Mouse (Mus musculus): ENCODE results near the gene Gm9747. TPM values are rescaled to one million over a fixed set of nuclear protein-coding genes. Genes with fewer than 3 reads are reported as not detected.

Gm9747 gene
- polyA plus RNA-seq (2015; fragmentation: Nextera tagmentation; extraction: Ambion mirVana), result 5.6 and 7.5 TPM in 2 replicates

GRCm38 (mm10) chr1:82232812-82233211, at the start of gene Gm9747:
Gm9747 (plus strand) TSS chr1:82233112.

Other genes starting within 250 kb of the Gm9747 start
- 1.9 and 2.8 TPM in 2 replicates for gene Irs1, start 58.3 kb downstream of the Gm9747 start, polyA plus RNA-seq (2015; fragmentation: Nextera tagmentation; extraction: Ambion mirVana)
- gene Rhbdd1, start 83.3 kb downstream of the Gm9747 start, polyA plus RNA-seq (2015; fragmentation: Nextera tagmentation; extraction: Ambion mirVana), result 5.5 and 6.2 TPM in 2 replicates